ENCODE assay signal across 8 mouse cellular contexts in the genomic region with DNA sequence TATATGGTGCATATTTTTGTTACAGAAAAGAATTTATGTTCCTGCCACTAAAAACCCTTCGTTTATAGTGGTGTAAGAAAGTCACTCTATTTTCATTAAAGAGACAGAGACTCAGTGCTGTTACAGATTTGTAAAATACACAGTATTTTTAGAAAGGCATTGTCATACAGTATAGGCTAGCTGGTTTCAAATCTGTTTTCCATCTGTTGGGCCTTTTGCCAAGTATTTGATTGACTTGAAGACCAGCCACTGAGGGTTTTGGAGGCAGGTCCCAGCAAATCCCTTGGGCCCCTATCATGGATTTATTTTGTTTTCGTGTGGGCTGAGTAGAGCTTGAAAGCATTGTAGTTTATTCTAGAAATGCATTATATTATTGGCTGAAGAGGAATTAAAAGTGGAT. TPM values are rescaled to one million over a fixed set of nuclear protein-coding genes. Genes with fewer than 3 reads are reported as not detected.
DNase-seq lines count a peak whose midpoint lies in the region; ATAC-seq and TF ChIP-seq lines count a peak whose summit lies in the region.

No protein-coding gene starts in this region.

- no peak for TF ChIP-seq CTCF in intestine, postnatal 0 days (IDR thresholded peaks at IDR 0.05; ENCODE audit: low read depth)

- no peak overlapping the region for H3K27ac ChIP-seq in intestine, postnatal 0 days (ENCODE audit: low read depth, low read length)
- no peak overlapping the region for H3K27ac ChIP-seq in midbrain, embryonic 12.5 days (replicated peaks)

- H3K27me3 ChIP-seq in intestine, postnatal 0 days (replicated peaks; ENCODE audit: control insufficient read depth, insufficient read depth, low read length), result no peaks in the 10 kb centered on the region
- H3K27me3 ChIP-seq in midbrain, embryonic 12.5 days, result no peaks in the 10 kb centered on the region

- WGBS in intestine, postnatal 0 days, result 10% methylated on average over 2 of the region's 2 CpGs
- 37% methylated on average over 2 of the region's 2 CpGs for WGBS in midbrain, embryonic 12.5 days

- H3K36me3 ChIP-seq in intestine, postnatal 0 days (ENCODE audit: control insufficient read depth, insufficient read depth), result no peaks in the 10 kb centered on the region
- peaks cover 14% of the 10 kb centered on the region; the same call in 1 of the 2 replicates for H3K36me3 ChIP-seq in midbrain, embryonic 12.5 days

- peak overlapping the region; percentile 87 for H3K4me2 ChIP-seq in intestine, postnatal 0 days (replicated peaks; ENCODE audit: low read depth)
- H3K4me2 ChIP-seq in midbrain, embryonic 12.5 days (replicated peaks), result peak overlapping the region; percentile 86

- no peak for ATAC-seq in frontal cortex, adult (ENCODE audit: low TSS enrichment)
- ATAC-seq in intestine, postnatal 0 days, result no peak
- no peak for ATAC-seq in midbrain, embryonic 12.5 days (ENCODE audit: low FRiP score, low read depth)

- H3K4me1 ChIP-seq in intestine, postnatal 0 days (replicated peaks; ENCODE audit: control insufficient read depth, insufficient read depth, low read length), result no peaks in the 10 kb centered on the region
- H3K4me1 ChIP-seq in midbrain, embryonic 12.5 days, result peaks cover 26% of the 10 kb centered on the region

- H3K4me3 ChIP-seq in intestine, postnatal 0 days (ENCODE audit: low read depth, low read length), result peak overlapping the region; percentile 83
- H3K4me3 ChIP-seq in midbrain, embryonic 12.5 days, result peak overlapping the region; percentile 96

- intact Hi-C loops in left cerebral cortex, postnatal 25 days (cut with DNase I), result no loop called here

- H3K9ac ChIP-seq in intestine, postnatal 0 days (ENCODE audit: low read depth, low read length), result no peak overlapping the region
- peak overlapping the region; percentile 89; the same call in 1 of the 2 replicates for H3K9ac ChIP-seq in midbrain, embryonic 12.5 days (replicated peaks)

- no peaks in the 10 kb centered on the region for H3K9me3 ChIP-seq in intestine, postnatal 0 days (ENCODE audit: control insufficient read depth)
- H3K9me3 ChIP-seq in midbrain, embryonic 12.5 days, result no peaks in the 10 kb centered on the region

- DNase-seq in frontal cortex, adult 2 months (ENCODE audit: extremely low spot score in 1 of 2, low spot score in 1 of 2), result peak; percentile 45 to 80
- peak; percentile 67 to 79 for DNase-seq in cerebellum, postnatal 36 days
- peak; percentile 98 for DNase-seq in heart, adult 11 months
- DNase-seq in left cerebral cortex, postnatal 25 days (ENCODE audit: low spot score in 2 of 2), result peak; percentile 52 to 77
- no peak for DNase-seq in thymus, postnatal 10 days (ENCODE audit: low spot score in 2 of 2)

RNA-seq across cellular contexts. Expression of gene Ppm1d, which starts 1.8 kb away (rescaled TPM):
- polyA plus RNA-seq in frontal cortex, adult 2 months (2012; rRNA removed), result 12.9 and 13.3 TPM in 2 replicates
- polyA plus RNA-seq in intestine, postnatal 0 days (2015; fragmentation: Nextera tagmentation; extraction: Ambion mirVana), result 6.0 and 6.4 TPM in 2 replicates
- total RNA-seq in left cerebral cortex, postnatal 25 days (2021), result 10 to 100 TPM; 17.8 to 18.5 TPM
- polyA plus RNA-seq in midbrain, embryonic 12.5 days (2016; fragmentation: Nextera tagmentation; extraction: Ambion mirVana), result 30.9 and 31.8 TPM in 2 replicates

RNA-seq across cellular contexts. Expression of gene Bcas3, which starts 40.1 kb away (rescaled TPM):
- polyA plus RNA-seq in frontal cortex, adult 2 months (2012; rRNA removed), result 47.9 and 56.4 TPM in 2 replicates
- polyA plus RNA-seq in intestine, postnatal 0 days (2015; fragmentation: Nextera tagmentation; extraction: Ambion mirVana), result 17.2 and 17.5 TPM in 2 replicates
- 10 to 100 TPM; 65.4 to 69.7 TPM for total RNA-seq in left cerebral cortex, postnatal 25 days (2021)
- 26.8 and 27.7 TPM in 2 replicates for polyA plus RNA-seq in midbrain, embryonic 12.5 days (2016; fragmentation: Nextera tagmentation; extraction: Ambion mirVana)

Comparison
In these comparisons a context has a peak if more than half of its experiments do, and no peak if none do; other contexts are left out.
1. DNase-seq: peak in frontal cortex, adult 2 months (2 of 2), cerebellum, postnatal 36 days (2 of 2), heart, adult 11 months (single experiment) and left cerebral cortex, postnatal 25 days (2 of 2); none in thymus, postnatal 10 days (0 of 2).